Mouse (Mus musculus) mouse trophoblast stem cell (cell line): ENCODE data around the gene Prdm5.

Experiments
- in situ Hi-C, 2 experiments: fragments of 300-500 bp; cut with MseI, MboI; formaldehyde crosslinking; loops; 2 replicates in 1 of 2; 3 replicates in 1 of 2; pipeline ENCODE4 v1.15.1; 2025

Prdm5 gene

GRCm38 (mm10) chr6:65778861-65779688 lies at the start of gene Prdm5:
TSS of gene Prdm5 (plus strand) at chr6:65778988.
- in situ Hi-C loops: no loop called here

GRCm38 (mm10) chr6:65739442-65739841 lies 39.3 kb upstream of the Prdm5 start:
- in situ Hi-C loops: no loop called here

GRCm38 (mm10) chr6:65743144-65743870 lies 35.5 kb upstream of the Prdm5 start:
- in situ Hi-C loops: no loop called here

- in situ Hi-C loops: no loop called here
Observed at GRCm38 (mm10) chr6:65743871-65744202, 35.0 kb upstream of the Prdm5 start.

- in situ Hi-C loops: no loop called here
Observed at GRCm38 (mm10) chr6:65758214-65758613, 20.6 kb upstream of the Prdm5 start.

- in situ Hi-C loops: no loop called here
Observed at GRCm38 (mm10) chr6:65759174-65759573, 19.6 kb upstream of the Prdm5 start.

GRCm38 (mm10) chr6:65760073-65760472 lies 18.7 kb upstream of the Prdm5 start:
- in situ Hi-C loops: no loop called here

GRCm38 (mm10) chr6:65764459-65764858 lies 14.3 kb upstream of the Prdm5 start:
- in situ Hi-C loops: no loop called here

GRCm38 (mm10) chr6:65765057-65765456 lies 13.7 kb upstream of the Prdm5 start:
- in situ Hi-C loops: no loop called here

- in situ Hi-C loops: no loop called here
Observed at GRCm38 (mm10) chr6:65765752-65766397, 12.9 kb upstream of the Prdm5 start.

GRCm38 (mm10) chr6:65767911-65768310 lies 10.9 kb upstream of the Prdm5 start:
- in situ Hi-C loops: no loop called here

- in situ Hi-C loops: no loop called here
Observed at GRCm38 (mm10) chr6:65773566-65773965, 5.2 kb upstream of the Prdm5 start.

GRCm38 (mm10) chr6:65779689-65780233 lies 973 bp downstream of the Prdm5 start:
- in situ Hi-C loops: no loop called here

GRCm38 (mm10) chr6:65781441-65781840 lies 2.7 kb downstream of the Prdm5 start:
- in situ Hi-C loops: no loop called here

- in situ Hi-C loops: no loop called here
Observed at GRCm38 (mm10) chr6:65783670-65784069, 4.9 kb downstream of the Prdm5 start.

- in situ Hi-C loops: no loop called here
Observed at GRCm38 (mm10) chr6:65792923-65793322, 14.1 kb downstream of the Prdm5 start.

- in situ Hi-C loops: no loop called here
Observed at GRCm38 (mm10) chr6:65796552-65796951, 17.8 kb downstream of the Prdm5 start.

GRCm38 (mm10) chr6:65797276-65797675 lies 18.5 kb downstream of the Prdm5 start:
- in situ Hi-C loops: no loop called here

GRCm38 (mm10) chr6:65798390-65798789 lies 19.6 kb downstream of the Prdm5 start:
- in situ Hi-C loops: no loop called here

- in situ Hi-C loops: no loop called here
Observed at GRCm38 (mm10) chr6:65811685-65812084, 32.9 kb downstream of the Prdm5 start.

GRCm38 (mm10) chr6:65818039-65818747 lies 39.4 kb downstream of the Prdm5 start:
- in situ Hi-C loops: no loop called here

- in situ Hi-C loops: no loop called here
Observed at GRCm38 (mm10) chr6:65828656-65829055, 49.9 kb downstream of the Prdm5 start.
